Comparison of ENCODE assay signal across 12 mouse cellular contexts in genomic region chr19:23948301-23949000, GRCm38 (mm10).
DNase-seq lines count a peak whose midpoint lies in the region; ATAC-seq and TF ChIP-seq lines count a peak whose summit lies in the region.
"Had no signal": no experiment of that assay in that cellular context is flagged by ENCODE, and none has a peak within 500 bp of the region (broad histone marks: within the 10 kb centered on the region; RNA-seq: fewer than 3 reads in every experiment).

No protein-coding gene starts in this region.

- peak; percentile 30 for DNase-seq in heart, embryonic 10.5 days (ENCODE audit: low spot score)
- no peak for DNase-seq in heart, adult 9 months (ENCODE audit: low spot score in 2 of 2)
- DNase-seq in Patski (ENCODE audit: low read depth, low spot score), result no peak
- no peak for DNase-seq in gastrocnemius, postnatal 36 days
- no peak for DNase-seq in right cerebral cortex, adult 18-20 months
- DNase-seq: cerebellum, postnatal 25 days; thymus, postnatal 4 days had no signal

- H3K9me3 ChIP-seq in heart, embryonic 10.5 days, result no peaks in the 10 kb centered on the region
- H3K9me3 ChIP-seq in E14TG2a.4 (ENCODE audit: low read length), result no peaks in the 10 kb centered on the region; the same call in 1 of the 2 replicates
- H3K9me3 ChIP-seq in midbrain, embryonic 13.5 days, result no peaks in the 10 kb centered on the region
- H3K9me3 ChIP-seq: limb, embryonic 13.5 days; lung, embryonic 15.5 days had no signal

- peaks cover 12% of the 10 kb centered on the region for H3K4me1 ChIP-seq in heart, embryonic 10.5 days
- H3K4me1 ChIP-seq in E14TG2a.4 (replicated peaks; ENCODE audit: low read depth, low read length), result peaks cover 41% of the 10 kb centered on the region
- H3K4me1 ChIP-seq in midbrain, embryonic 13.5 days (replicated peaks), result peaks cover 14% of the 10 kb centered on the region
- H3K4me1 ChIP-seq: limb, embryonic 13.5 days; lung, embryonic 15.5 days had no signal

- no peak overlapping the region for H3K4me3 ChIP-seq in heart, embryonic 10.5 days
- H3K4me3 ChIP-seq in E14TG2a.4 (replicated peaks; ENCODE audit: low read length), result peak overlapping the region; percentile 60
- H3K4me3 ChIP-seq in midbrain, embryonic 13.5 days (replicated peaks), result no peak overlapping the region
- H3K4me3 ChIP-seq: limb, embryonic 13.5 days; lung, embryonic 15.5 days had no signal

- in situ Hi-C loops in Patski (cut with MboI; ENCODE audit: low pct_unique_long_range_greater_than_20kb), result no loop called here

- no peak for TF ChIP-seq CTCF in E14TG2a.4 (conservative IDR thresholded peaks at IDR 0.05; ENCODE audit: low read length)
- TF ChIP-seq CTCF in Patski (IDR thresholded peaks at IDR 0.05), result no peak

- no peak overlapping the region for H3K9ac ChIP-seq in midbrain, embryonic 13.5 days (replicated peaks)
- H3K9ac ChIP-seq: limb, embryonic 13.5 days; lung, embryonic 15.5 days had no signal

- intact Hi-C loops in gastrocnemius, postnatal 36 days (cut with DNase I), result no loop called here

- no peaks in the 10 kb centered on the region for H3K36me3 ChIP-seq in heart, embryonic 10.5 days
- 0 out of 2 replicates have a peak, but pooled peaks cover 4% of the 10 kb centered on the region for H3K36me3 ChIP-seq in E14TG2a.4 (ENCODE audit: insufficient read depth, low read length)
- peaks cover 14% of the 10 kb centered on the region for H3K36me3 ChIP-seq in midbrain, embryonic 13.5 days
- H3K36me3 ChIP-seq: limb, embryonic 13.5 days; lung, embryonic 15.5 days had no signal

- ATAC-seq in Patski, result peak; percentile 24
- peak; percentile 34; the same call in 1 of the 2 replicates for ATAC-seq in midbrain, embryonic 13.5 days
- ATAC-seq: activated CD4-positive, CD25-positive, alpha-beta regulatory T cell, adult 4 months had no signal

- WGBS in heart, embryonic 10.5 days, result 49% methylated on average over 12 of the region's 12 CpGs
- WGBS in midbrain, embryonic 13.5 days, result 12% methylated on average over 12 of the region's 12 CpGs

- H3K27me3 ChIP-seq in heart, embryonic 10.5 days (ENCODE audit: insufficient read depth, poor library complexity, severe bottlenecking), result peaks cover 12% of the 10 kb centered on the region
- H3K27me3 ChIP-seq in E14TG2a.4 (ENCODE audit: insufficient read depth, low read length), result peaks cover 5% of the 10 kb centered on the region; the same call in 1 of the 2 replicates
- peaks cover 54% of the 10 kb centered on the region for H3K27me3 ChIP-seq in Patski
- H3K27me3 ChIP-seq in midbrain, embryonic 13.5 days, result peaks cover 4% of the 10 kb centered on the region; the same call in 1 of the 2 replicates
- H3K27me3 ChIP-seq: limb, embryonic 13.5 days; lung, embryonic 15.5 days had no signal

- no peak overlapping the region for H3K27ac ChIP-seq in heart, embryonic 10.5 days
- no peak overlapping the region for H3K27ac ChIP-seq in midbrain, embryonic 13.5 days
- H3K27ac ChIP-seq: limb, embryonic 13.5 days; lung, embryonic 15.5 days had no signal

- CTCF ChIA-PET in Patski (lab: Charles Lee), result no interaction called here

- no peak overlapping the region for H3K4me2 ChIP-seq in midbrain, embryonic 13.5 days (replicated peaks)
- H3K4me2 ChIP-seq: limb, embryonic 13.5 days; lung, embryonic 15.5 days had no signal

- POLR2A ChIA-PET in Patski (lab: Charles Lee), result interaction anchor here (0.6 kb wide), 1 partner anchor 174 kb away, joined by 3 read pairs; no protein-coding TSS in a partner anchor
